Mouse (Mus musculus) adrenal gland, adult (tissue): ENCODE measurements at regions not wholly inside any gene's neighbourhood (a gene's known extent, or its start where the extent isn't known, plus 50 kb on each side); places are given as distances from the start of the nearest gene placed in this dataset.
A peak's percentile ranks its signal among the peaks of the same experiment; 100 is the strongest.
"Not testable (repeated sequence)": the region's sequence is repeated elsewhere in the genome, so short reads cannot be mapped to it uniquely, and the experiment has no call there.

Source experiments
- DNase-seq, 2 experiments: peaks; one replicate each; pipeline ENCODE4 v3.0.0; 2022 to 2023; ENCODE audit warnings: low spot score in 1 of 2; ENCODE audit not compliant: inconsistent age in 2 of 2

- no peak for DNase-seq
Measured at GRCm38 (mm10) chr13:111860931-111861330, 52.1 kb upstream of the Map3k1 start.

GRCm38 (mm10) chr13:111862316-111862715, 53.5 kb upstream of the Map3k1 start:
- no peak for DNase-seq

GRCm38 (mm10) chr13:111865956-111866355, 57.2 kb upstream of the Map3k1 start:
- DNase-seq, result no peak

- no peak for DNase-seq
Measured at GRCm38 (mm10) chr13:111867261-111867660, 58.5 kb upstream of the Map3k1 start.

GRCm38 (mm10) chr13:111867763-111868725, 59.3 kb upstream of the Map3k1 start:
- DNase-seq, result peak; percentile 64 to 86

- DNase-seq, result no peak
Measured at GRCm38 (mm10) chr13:111868947-111869346, 60.2 kb upstream of the Map3k1 start.

- DNase-seq, result no peak
Measured at GRCm38 (mm10) chr13:111869771-111870437, 61.1 kb upstream of the Map3k1 start.

GRCm38 (mm10) chr13:111870505-111870904, 61.7 kb upstream of the Map3k1 start:
- DNase-seq, result no peak

GRCm38 (mm10) chr13:111871672-111872410, 63.0 kb upstream of the Map3k1 start:
- no peak for DNase-seq

GRCm38 (mm10) chr13:111874330-111874729, 65.5 kb upstream of the Map3k1 start:
- no peak for DNase-seq

- DNase-seq, result no peak
Measured at GRCm38 (mm10) chr13:111876404-111876803, 67.6 kb upstream of the Map3k1 start.

- no peak for DNase-seq
Measured at GRCm38 (mm10) chr13:111876847-111877246, 68.1 kb upstream of the Map3k1 start.

GRCm38 (mm10) chr13:111883768-111884566, 75.2 kb upstream of the Map3k1 start:
- DNase-seq, result not testable (repeated sequence)

GRCm38 (mm10) chr13:111890792-111891191, 82.0 kb upstream of the Map3k1 start:
- DNase-seq, result no peak

GRCm38 (mm10) chr13:111892141-111892540, 83.3 kb upstream of the Map3k1 start:
- no peak for DNase-seq

GRCm38 (mm10) chr13:111893221-111893713, 84.5 kb upstream of the Map3k1 start:
- no peak for DNase-seq

- peak; percentile 39 to 73 for DNase-seq
Measured at GRCm38 (mm10) chr13:111894804-111895478, 86.1 kb upstream of the Map3k1 start.

GRCm38 (mm10) chr13:111896279-111896678, 87.5 kb upstream of the Map3k1 start:
- no peak for DNase-seq

GRCm38 (mm10) chr13:111903361-111903760, 94.6 kb upstream of the Map3k1 start:
- DNase-seq, result no peak

GRCm38 (mm10) chr13:111903931-111904330, 95.1 kb upstream of the Map3k1 start:
- no peak for DNase-seq
